Mouse (Mus musculus) G1E-ER4 (cell line): Measurements from ENCODE around the gene Mgat1. TPM values are rescaled to one million over a fixed set of nuclear protein-coding genes. Genes with fewer than 3 reads are reported as not detected.

Experiments
- GATA1 ChIP-seq: IDR thresholded peaks from one replicate; pipeline ENCODE4 v1.8.0; 2012; ENCODE audit warnings: low read length, inconsistent platforms
- polyA plus RNA-seq: library from polyadenylated mRNA; stranded (reverse); fragments of >175 nt; gene quantifications from 2 replicates; pipeline ENCODE4 v1.2.3, GENCODE M21; 2012

Mgat1 gene
- polyA plus RNA-seq, result 44.7 and 51.8 TPM in 2 replicates

DNA sequence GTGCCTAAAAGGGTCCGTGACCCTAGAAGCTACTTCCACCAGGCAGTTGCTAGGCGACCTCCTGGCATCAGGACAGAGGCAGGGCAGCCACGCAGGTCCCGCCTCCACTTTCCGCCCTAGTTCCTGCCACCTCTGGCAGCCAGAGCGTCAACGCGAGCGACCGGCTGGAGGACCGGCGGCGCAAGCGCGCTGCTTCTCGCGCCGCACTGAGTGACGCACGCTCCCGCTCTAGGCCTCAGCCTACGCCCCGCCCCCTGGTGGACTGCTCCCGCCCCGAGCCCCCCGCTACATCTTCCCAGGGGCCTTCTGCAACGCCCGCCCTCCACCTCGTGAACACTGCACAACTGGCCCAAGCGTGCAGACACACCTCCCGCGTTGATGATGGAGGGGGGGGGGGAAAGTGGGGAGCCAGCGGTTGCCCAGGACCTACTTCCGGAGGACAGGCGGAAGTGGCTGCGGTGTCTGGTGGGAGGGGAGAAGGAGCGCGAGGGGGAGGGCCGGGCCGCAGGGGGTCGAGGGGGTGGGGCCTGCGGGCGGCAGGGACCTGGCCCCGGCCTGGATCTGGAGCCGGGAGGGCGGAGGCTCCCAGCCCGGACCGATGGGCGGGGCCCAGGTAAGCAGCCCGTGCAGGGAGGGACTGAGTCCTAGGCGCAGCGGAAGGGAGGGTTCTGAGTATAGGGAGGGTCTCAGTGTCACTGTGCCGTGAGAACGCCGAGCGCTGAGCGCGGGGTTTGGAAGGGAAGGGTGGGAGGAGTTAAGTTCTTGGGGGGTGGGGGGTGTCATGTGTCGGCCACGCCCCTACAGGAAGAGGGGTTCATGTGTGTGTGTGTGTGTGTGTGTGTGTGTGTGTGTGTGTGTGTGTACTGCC is at the start of gene Mgat1:
Gene Mgat1, plus strand, starts transcription at position 465 of the 868 bp plus-strand sequence.
- TF ChIP-seq GATA1, result no peak

DNA sequence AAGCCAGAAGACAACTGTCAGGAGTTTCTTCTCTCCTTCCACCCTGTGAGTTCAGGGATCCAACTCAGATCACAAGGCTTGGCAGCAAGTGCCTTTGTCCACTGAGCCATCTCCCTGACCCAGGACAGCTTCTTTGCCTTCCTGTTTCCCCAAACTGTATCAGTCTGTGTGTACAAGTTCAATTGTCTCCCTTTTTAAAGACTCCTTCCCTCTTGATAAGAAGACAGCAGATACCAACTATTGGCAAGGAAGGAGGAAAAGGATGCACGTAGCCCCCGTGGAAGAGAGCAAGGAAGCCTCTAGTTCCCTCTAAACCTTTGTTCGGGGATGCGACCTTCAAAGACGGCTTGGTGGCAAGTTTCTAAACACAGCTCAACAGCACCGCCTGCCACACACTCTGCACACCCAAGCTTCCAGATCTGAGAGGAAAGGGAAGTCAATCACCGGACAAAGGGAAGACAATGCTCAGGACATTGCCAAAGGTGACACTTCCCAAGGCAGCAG is 48.1 kb upstream of the Mgat1 start:
- no peak for TF ChIP-seq GATA1

DNA sequence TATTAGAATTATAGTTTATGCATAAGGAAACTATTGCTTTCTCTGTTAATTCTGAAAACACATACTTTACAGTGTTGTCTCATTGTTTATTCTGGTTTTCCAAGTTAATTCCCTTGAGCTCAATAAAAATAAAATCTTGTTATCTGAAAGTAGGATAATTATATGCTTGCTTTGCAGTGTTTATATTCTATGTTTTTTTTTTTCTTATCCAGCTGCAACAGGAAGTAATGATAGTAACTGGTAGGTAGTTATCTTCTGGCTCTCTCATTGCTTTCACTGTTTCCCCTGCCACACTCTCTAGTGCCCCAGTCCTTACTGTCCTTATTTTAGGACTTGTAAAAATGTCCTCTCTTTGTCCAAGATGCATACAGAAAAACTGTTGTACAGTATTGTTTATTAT is 43.3 kb upstream of the Mgat1 start:
- no peak for TF ChIP-seq GATA1

DNA sequence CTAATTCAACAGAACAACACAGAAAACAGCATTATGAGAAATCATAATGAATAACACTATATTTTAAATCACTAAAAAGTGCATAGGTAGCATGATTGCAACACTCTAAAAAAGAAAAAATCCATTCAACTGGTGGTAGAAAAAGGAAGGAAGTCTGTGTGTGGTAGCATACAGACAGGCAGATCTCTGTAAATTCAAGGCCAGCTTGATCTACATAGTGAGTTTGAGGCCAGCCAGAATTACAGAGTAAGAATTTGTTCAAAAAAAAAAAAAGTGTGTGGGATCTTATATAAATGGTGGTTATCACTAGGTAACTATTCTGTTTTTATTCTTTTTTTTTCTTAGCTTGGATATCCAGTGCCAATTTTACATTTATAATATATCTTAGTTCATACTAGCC is 42.8 kb upstream of the Mgat1 start:
- TF ChIP-seq GATA1, result no peak

DNA sequence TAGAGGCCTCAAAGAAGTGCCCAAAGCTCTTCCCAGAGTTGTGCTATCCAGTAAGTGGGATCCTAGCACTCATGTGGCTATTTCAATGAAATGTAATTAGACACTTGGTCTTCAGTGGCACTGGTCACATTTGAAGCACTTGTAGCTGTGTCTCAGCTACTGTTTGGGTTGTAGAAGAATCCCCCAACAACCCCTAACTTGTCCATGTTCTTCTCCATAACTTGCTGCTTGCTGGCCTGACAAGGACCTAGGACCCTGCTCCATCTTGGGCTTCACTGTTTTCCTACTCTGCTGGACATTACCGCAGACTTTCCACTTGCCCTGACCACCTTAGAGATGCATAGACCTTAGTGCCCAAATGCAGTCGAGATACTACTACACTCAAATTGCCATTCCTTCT is 41.9 kb upstream of the Mgat1 start:
- no peak for TF ChIP-seq GATA1

DNA sequence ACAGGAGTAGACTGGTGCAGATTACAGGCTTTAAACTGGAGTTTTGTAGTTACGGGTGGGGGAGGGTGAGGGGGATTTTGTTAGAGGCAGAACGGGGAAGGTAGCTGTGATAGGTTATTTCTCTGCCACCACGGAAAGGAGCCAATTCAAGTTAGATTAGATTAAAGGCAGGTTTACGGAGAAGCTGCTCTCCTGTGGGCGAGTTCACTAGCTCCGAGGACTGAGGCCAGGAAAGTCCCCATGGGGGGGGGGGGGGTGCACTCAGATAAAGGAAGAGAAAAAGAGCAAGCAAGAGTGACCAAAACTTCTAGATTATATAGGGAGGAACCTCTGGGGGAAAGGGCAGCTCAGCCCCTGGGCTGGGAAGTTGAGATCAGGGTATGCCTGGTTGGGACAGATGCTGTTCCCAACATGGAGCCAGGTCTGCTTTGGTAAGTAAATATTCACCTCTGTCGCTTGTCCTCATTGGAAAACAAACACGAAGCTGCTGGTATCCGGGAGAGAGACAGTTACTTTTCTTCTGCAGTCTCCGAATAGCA is 41.4 kb upstream of the Mgat1 start:
- TF ChIP-seq GATA1, result no peak

DNA sequence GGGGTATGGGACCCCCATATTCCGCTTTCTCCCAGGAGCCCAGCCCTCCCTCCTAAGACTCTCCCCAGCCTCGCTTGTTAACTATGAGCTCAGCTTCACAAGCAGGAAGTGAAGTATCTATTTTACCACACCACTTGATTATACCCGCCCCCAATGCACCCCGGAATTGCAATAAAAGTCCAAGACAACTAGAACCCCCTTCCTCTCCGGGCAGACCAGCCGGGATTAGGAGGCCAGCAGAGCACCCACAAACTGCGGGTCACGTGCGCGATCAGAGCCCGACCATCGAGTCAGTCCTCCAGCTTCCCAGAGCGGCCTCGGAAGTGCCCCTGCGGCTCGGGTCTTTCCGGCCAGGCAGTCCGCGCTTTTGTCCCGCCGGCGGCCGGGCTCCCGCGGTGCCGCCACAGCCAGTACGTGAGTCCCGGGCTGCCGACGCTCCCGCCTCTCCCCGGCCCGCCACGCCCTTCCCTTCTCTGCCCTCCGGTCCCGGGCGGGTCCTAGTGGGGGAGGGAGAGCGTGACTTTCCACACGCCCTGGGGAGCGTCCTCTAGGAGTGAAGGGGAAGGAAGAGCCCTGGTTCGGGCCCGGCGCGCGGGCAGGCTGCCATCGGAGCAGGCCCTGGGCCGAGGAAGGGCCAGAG is 40.7 kb upstream of the Mgat1 start, which contains the start of gene Zfp62:
Gene Zfp62, plus strand, starts transcription at position 164 of the 640 bp plus-strand sequence.
- TF ChIP-seq GATA1, result no peak

DNA sequence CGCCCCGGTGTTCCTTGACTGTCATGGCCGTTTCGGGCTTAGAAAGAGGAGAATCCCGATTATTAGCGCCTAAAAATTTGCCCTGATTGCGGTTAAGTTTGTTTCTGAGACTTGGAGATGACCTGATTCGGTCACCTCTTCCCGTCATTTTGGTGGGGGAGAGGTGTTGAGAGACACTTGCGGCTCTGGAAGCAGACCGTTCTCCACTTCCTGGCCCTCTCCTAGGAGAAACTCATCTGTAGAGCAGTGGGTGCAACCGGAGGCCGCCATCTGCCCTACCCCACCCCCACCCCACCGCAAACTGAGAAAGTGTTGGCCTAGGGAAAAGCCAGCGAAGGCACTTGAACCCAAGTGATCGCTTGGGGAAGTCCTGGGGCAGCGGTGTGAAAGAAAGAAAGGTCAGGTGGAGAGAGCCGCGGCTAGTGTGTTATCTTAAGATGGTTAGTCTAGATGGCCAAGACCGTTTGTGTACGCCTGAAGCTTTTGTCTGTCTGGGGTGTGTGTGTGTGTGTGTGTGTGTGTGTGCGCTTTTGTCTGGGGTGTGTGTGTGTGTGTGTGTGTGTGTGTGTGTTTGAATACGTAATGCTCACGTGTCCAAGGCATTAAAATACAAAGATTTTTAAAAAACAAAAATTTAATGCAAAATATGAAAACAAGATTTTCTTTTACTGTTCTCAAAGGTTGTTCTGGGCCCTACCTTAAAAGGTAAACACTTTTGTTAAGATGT is 40.1 kb upstream of the Mgat1 start:
- no peak for TF ChIP-seq GATA1

DNA sequence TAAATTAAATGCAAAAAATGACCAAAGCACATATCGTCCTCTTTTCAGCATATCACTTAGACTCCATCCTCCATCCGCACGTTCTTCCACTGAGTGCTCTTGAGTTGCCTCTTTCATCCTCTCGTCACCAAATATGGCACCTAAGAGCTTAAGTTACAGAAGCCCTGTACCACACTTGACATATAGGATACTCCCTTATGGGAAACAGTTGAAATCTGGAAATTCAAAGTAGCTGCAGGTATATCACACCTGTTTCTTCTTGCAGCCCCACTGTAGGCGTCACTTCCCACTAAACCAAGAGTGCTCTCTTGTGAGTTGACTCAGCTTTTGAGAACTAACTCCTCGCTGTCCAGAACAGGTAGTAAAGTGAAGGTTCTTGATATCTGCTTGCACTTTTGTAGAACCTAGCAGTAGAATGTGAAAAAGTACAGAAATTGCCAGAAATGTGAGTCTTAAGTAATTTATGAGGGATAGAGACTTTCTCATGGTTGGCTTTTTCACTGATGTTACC is 38.9 kb upstream of the Mgat1 start:
- no peak for TF ChIP-seq GATA1

DNA sequence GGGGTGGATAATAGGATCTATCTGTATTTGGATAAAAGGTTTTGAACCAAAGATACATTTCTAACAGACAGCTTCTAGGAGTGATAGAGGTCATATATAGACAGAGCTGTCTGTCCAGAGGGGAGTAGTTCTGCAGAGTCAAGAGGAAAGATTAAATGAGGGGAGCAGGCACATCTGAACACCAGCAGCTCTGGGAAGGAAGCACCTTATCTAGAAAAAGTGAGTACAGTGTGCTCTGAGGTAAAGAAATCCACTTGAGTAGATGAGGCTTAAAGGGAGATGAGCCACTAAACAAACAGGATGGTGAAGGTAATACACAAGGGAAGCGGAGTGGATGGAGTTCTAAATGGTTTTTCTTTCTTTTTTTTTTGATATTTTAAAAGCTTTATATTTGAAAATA is 36.5 kb upstream of the Mgat1 start:
- TF ChIP-seq GATA1, result no peak

DNA sequence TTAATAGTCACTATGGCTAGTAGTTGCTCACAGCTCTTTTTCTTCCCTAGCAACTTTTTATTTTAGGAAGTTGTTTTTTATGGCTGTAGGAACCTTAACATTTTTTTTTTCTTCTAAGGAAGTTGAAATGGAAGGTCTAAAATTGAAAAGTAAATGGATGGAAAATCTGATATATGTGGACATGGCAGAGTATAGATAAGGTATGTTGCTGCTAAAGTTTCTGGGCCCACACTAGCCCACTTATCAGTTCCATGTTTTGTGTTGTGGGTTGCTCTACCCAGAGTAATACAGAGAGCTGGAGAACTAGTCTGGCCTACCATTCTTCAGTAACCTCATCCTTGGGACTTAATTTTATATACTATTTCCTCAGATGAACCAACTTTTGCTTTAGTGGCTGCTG is 31.4 kb upstream of the Mgat1 start:
- TF ChIP-seq GATA1, result peak; percentile 17

DNA sequence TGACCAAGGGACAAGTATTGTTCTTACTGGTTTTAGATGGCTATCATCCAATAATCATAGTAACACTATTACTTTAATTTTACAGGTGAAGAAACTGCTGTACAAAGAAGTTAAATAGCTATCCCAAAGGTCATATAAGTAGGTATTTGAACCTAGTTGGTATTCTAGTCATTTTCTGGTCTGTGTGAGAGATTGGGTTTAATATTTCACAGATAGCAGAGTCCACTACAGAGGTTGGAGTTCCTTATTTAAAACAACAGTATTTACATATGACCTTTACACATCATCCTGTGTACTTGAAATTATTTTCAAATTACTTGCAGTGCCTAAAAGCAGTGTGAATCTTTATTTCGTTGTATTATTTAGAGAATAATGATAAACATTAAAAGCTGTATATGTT is 30.5 kb upstream of the Mgat1 start:
- no peak for TF ChIP-seq GATA1

DNA sequence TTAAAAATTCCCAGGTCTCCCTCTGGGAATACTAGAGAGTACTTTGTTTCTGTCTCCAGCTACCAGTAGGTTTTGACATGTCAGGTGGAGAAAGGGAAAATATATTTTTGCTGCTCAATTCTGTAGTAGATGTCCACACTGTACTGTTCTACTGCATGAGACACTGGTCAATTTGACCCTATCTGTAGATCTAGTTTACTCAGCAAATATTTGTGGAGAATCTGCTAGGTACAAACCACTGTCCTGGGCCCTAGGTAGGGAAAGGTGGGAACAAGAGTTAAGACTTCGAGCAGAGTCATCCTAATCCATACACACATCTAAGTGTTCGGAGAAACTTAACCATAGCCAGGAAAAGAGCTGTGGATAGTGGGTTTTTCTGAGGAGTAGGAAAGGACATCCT is 24.7 kb upstream of the Mgat1 start:
- no peak for TF ChIP-seq GATA1

DNA sequence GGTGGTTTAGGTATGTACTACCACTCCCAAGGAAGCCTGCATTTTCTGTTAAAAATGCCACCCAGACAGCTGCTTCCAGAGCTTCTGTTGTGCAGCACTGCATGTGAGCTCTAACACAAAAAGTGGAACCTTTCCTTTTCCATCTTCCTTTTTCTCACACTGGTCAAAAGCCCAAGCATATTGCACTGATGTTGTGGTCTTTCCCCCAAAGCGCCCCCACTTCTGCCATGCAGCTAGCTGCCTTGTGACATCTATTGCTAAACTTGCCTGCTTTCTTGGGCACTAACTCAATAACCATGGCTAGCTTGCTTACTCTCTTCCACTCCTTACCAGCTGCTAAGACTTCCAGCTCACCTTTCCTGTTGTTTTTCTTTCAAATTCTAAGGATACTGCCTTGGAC is 19.5 kb upstream of the Mgat1 start:
- TF ChIP-seq GATA1, result no peak

DNA sequence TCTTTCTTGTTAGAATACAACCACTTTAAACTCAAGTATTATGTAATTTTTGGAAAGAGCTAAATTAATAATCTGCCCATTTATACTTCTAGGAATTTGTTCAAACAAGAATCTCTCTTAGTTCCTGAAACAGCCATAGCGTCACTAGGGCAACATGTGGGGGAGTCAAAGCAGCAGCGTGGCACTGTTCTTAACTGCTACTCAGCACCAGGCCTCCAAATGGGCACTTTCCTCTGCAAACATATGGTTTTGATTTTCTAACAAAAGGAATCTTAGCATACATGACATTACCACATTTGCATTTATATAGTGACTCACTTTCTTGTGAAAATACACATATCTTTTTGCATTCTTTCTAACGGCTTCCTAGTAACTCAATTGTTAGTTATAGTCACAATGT is 11.2 kb upstream of the Mgat1 start:
- no peak for TF ChIP-seq GATA1
